Mouse (Mus musculus) retina, postnatal 1 day (tissue): ENCODE measurements around the gene Upk3b.
A peak's percentile ranks its signal among the peaks of the same experiment; 100 is the strongest.
"Not testable (repeated sequence)": the region's sequence is repeated elsewhere in the genome, so short reads cannot be mapped to it uniquely, and the experiment has no call there.

Experiments
- DNase-seq: peaks from one replicate; pipeline ENCODE4 v3.0.0-alpha.2; 2012

Upk3b gene

DNA sequence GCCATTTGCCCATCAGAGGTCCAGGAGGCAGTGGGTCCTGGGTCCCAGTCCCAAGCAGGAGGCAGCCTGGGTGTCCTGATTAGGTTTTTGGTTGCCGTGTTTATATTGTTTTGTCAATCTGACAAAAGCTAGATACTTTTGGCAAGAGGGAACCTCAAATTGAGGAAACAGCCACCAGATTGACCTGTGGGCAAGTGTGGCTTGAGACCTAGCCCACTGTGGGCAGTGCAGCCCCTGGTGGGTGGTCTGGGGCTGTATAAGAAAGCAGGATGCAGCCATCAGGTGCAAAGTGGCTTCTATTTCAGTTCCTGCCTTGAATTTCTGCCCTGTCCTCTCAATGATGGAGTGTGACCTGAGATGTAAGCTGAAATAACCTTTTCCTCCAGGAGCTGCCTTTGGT, 3.0 kb upstream of the Upk3b start:
- no peak for DNase-seq

- DNase-seq, result no peak
These were observed 1.6 kb upstream of the Upk3b start for GRCm38 (mm10) chr5:136036667-136037066.

- peak; percentile 22 for DNase-seq
These were observed 1.9 kb downstream of the Upk3b start for GRCm38 (mm10) chr5:136040210-136040609.

DNA sequence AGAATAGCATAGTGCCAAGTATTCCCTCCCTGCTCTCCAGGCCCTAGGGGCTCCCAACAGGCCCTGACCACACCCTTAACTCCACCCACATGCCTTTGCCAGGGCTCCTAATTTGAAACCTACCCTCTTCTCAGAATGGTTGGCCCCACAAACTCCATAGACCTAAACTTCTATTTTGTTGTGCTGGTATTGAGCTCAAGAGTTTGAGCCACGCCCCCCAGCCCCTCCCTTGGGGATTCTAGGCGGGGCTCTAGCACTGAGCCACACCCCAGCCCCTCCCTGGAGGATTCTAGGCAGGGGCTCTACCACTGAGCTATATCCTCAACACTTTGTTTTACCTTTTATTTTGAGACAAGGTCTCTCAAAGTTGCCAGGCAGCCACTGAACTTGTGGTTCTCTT, 3.0 kb downstream of the Upk3b start:
- no peak for DNase-seq

DNA sequence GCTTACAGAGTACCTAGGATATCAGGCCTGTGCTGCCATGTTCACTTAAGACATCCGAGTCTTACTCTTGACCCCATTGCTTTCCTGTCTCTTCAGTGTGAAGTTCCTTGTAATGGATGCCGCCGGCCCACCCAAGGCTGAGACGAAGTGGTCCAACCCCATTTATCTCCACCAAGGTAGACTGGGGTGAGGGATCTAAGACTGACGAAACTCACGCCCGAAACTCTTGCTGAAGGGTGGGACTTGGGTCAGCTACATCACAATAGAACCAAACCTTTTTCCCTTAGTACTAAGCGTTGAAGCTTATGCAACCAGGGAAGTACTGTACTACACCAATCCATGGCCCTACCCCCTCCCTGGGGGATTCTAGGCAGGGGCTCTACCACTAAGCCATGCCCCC, 3.4 kb downstream of the Upk3b start:
- DNase-seq, result no peak

DNA sequence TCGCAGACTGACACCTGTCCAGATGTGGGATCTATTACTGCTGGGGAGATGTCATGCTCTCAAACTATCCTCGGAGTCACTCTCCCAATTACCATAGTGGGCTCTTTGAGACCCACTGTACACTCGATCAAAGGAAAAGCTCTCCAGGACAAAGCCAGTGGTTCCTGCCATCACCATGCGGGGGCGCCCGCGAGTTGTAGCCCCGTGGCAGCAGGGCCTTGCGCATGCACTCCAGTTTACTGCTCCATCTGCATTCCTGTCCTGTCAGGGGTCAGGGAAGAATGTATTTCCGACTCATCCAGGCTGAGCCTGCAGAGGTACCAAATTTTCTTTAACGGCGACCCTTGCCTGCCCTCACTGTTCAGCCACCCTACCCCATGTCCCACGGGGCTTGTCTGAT, 6.6 kb downstream of the Upk3b start:
- DNase-seq, result no peak

- DNase-seq, result peak; percentile 25
These were observed 7.1 kb downstream of the Upk3b start for GRCm38 (mm10) chr5:136045408-136045807.

DNA sequence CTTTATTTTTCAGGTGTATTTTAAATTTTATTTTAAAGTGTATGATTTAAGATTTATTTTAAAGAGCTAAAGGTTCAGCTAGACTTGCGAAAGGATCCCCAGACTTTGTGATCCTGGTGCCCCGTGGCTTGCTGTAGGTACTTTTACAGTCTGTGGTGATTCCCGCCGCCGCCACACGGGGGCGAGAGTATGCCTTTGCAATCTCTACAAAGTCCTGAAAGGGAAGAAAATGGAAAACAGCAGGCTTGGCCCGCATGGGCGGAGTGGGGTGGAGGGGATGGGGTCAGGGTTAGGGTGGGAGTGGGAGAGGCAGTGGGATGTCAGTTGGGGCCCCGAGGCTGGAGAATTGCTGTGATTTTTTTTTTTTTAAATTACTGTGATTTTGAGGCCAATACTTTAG, 7.7 kb downstream of the Upk3b start:
- DNase-seq, result peak; percentile 87

DNA sequence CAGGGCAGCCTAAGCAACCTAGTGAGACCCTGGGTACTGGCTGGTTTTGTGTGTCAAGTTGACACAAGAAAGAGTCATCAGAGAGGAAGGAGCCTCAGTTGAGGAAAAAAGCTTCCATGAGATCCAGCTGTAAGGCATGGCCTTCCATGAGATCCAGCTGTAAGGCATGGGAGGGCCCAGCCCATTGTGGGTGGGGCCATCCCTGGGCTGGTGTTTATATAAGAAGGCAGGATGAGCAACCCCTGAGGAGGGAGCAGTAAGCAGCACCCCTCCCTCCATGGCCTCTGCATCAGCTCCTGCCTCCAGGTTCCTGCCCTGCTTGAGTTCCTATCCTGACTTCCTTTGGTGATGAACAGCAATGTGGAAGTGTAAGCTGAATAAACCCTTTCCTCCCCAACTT, 10.2 kb downstream of the Upk3b start:
- not testable (repeated sequence) for DNase-seq

- DNase-seq, result no peak
These were observed 11.6 kb downstream of the Upk3b start for GRCm38 (mm10) chr5:136049926-136050325.

GRCm38 (mm10) chr5:136051231-136052085, 13.2 kb downstream of the Upk3b start:
- peak; percentile 96 for DNase-seq

DNA sequence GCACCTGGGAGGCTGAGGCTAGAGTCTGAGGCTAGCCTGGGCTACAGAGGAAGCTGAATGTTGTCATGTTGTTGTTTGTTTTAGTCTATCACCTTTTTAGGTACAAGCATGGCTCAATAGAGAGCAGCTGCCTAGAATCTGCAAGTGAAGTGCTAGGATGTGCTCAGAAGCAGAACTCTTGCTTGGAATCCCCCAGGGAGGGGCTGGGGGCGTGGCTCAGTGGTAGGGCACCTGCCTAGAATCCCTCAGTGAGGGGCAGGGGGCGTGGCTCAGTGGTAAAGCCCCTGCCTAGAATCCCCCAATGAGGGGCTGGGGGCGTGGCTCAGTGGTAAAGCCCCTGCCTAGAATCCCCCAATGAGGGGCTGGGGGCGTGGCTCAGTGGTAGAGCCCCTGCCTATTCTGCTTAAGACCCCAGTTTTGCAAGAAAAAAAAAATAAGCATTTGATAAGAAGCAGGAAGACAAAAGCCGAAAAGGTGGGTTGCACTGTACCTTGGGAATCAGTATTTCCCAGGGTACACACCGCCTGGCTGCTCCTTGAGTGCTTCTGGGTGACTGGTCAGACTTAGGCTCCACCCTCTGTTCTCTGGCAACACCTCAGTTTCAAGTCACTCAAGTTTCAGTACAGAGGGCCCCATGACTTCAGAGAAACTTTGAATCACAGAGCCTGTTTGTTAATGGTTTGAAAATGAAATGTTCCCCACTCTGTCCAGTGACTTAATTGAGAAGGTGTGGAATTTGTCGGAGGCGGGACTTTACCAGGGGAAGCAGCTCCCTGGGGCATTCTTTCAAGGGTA, 14.8 kb downstream of the Upk3b start:
- DNase-seq, result no peak

DNA sequence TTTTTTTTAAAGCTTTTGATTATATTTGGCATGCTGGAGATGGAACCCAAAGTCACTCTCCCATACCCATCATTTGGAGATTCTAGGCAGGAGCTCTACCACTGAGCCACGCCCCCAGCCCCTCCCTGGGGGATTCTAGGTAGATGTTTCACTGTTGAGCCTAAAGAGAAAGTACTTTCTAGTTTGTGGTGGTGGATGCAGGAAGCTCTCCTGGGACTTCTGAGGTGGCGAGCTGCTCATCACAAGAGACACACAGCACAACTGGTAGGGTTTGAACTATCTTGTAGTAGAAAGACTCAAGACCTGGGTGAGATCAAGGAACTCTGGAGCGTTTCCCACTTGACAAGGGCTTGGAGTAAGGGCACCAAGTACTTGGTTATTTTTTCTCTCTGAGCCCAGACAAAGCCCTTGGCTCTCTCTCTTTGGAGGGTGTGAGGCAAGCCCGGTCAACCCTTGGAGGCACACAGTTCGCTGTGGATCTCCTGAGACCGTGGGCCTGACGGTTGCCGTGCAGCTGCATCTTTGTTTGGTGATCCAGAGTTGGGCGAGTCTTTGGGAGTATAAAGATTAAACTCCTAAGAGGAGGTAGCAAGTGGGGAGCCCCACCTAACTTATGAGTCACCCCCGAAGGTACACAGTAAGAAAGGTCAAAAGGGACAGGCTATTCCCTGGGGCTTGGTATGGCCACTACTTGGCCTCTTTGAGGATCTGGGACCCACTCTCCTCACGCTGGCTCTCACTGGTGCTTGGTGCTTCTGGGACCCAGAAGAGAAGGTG, 16.2 kb downstream of the Upk3b start, which contains the start of gene Upk3bl:
Gene Upk3bl (plus strand): TSS at position 192 of the 777 bp plus-strand sequence.
- DNase-seq, result no peak

- no peak for DNase-seq
These were observed 17.8 kb downstream of the Upk3b start for GRCm38 (mm10) chr5:136056062-136056461.

- no peak for DNase-seq
These were observed 18.8 kb downstream of the Upk3b start for GRCm38 (mm10) chr5:136057085-136057484.

DNA sequence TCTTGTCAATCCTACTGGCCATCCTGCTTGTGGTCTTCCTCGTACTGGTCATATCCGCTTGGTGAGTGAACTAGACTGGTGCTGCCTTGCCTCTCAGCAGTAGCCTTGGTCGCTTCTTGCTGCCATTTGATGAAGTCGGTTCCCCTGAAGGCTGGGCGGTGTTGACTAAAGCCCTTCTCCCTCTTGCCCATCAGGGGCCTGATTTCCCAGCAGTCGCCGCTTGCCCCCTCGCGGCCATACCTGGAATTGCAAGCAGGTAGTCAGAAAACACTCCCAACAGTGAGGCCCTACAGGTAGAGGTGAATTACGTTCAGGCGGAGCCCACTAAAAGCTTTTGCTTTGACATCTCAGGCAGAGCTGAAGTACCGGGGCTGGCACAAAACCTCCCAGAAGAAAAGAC, 23.3 kb downstream of the Upk3b start:
- peak; percentile 86 for DNase-seq

DNA sequence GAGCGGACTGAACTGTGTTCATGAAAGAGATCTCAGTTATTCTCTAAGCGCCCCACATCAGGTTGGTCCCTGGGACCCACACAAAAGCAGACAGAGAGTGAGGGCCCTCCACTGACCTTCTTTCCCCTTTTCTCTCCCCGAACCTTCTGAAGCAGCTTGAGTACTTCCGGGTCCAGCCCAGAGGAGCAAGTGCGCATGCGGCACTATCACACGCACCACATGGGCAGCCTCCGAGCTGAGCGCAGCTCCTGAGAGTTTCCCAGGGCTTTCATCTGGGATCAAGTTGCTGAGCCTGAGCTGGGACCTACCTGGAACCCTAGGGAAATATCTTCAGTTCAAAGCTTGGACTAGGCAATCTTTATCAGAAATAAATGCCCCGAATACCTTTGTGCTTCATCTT, 25.6 kb downstream of the Upk3b start:
- DNase-seq, result no peak

DNA sequence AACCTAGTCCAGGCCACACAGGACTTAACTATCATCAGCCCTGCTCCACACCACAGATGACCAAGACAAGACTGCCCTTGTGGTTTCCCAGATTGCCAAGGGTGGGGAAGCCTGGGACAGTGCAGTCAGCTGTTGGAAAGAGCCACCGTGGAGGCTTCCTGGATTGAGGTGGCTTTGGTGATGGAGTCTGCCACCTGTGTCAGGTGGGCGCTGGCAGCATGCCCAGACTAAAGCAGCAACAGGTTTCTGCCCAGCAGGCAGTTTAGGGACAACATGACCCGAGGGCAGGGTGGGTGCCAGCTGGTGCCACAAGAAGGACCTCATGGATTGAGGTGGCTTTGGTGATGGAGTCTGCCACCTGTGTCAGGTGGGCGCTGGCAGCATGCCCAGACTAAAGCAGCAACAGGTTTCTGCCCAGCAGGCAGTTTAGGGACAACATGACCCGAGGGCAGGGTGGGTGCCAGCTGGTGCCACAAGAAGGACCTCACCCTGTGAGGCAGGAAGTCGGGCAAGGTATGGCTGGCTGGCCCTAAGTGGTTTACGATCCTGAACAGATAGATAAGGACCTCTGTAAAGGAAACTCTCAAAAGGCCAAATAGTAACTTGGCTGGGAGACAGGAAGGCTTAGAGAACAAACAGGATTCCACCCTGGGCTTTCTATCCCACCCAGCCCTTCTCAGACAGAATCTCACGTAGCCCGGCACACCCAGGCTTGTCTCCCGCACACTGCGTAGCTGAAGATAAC, 28.3 kb downstream of the Upk3b start:
- DNase-seq, result not testable (repeated sequence)

GRCm38 (mm10) chr5:136069411-136069810, 31.1 kb downstream of the Upk3b start:
- no peak for DNase-seq

DNA sequence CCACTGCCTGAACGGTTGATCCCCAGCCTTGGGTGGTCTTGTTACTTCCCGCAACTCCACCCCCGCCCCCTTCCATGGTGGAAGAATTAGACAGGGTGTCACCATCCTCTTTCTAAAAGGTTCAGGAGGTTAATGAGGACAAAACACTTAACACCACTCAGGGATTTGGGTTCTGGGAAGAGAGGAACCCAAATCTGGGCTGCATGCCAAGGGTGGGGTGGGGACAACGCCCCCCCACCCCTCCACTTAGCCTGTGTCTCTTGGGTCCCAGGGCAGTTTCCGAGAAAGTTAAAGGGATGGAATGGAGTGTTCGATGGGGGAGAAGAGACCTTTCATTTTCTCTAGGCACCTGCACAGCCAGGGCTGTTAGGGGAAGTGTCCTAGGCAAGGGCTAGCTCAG, 34.8 kb downstream of the Upk3b start:
- peak; percentile 72 for DNase-seq

GRCm38 (mm10) chr5:136073526-136073925, 35.2 kb downstream of the Upk3b start:
- DNase-seq, result no peak

- DNase-seq, result no peak
These were observed 36.8 kb downstream of the Upk3b start for GRCm38 (mm10) chr5:136075076-136075475.
